Mouse (Mus musculus) layer of hippocampus, adult 8-10 months (tissue): ENCODE measurements around the gene Asb15. TPM values are rescaled to one million over a fixed set of nuclear protein-coding genes. Genes with fewer than 3 reads are reported as not detected.

Experiments used
- DNase-seq, 2 experiments: peaks; one replicate each; pipeline ENCODE4 v3.0.0; 2022; ENCODE audit warnings: low spot score in 2 of 2
- total RNA-seq, 4 experiments: library from RNA; stranded (reverse); gene quantifications; 2 replicates each; pipeline ENCODE4 v1.2.4; 2022

The Asb15 gene
- total RNA-seq, 4 experiments from 2014 or later, result 0.14 TPM; not detected in 3

- DNase-seq, result no peak
Measured at GRCm38 (mm10) chr6:24607531-24607930, 79.6 kb downstream of the Asb15 start.

GRCm38 (mm10) chr6:24608129-24608528 is 80.2 kb downstream of the Asb15 start:
- DNase-seq, result no peak

GRCm38 (mm10) chr6:24608682-24609081 is 80.7 kb downstream of the Asb15 start:
- DNase-seq, result no peak

GRCm38 (mm10) chr6:24609531-24609930 is 81.6 kb downstream of the Asb15 start:
- DNase-seq, result no peak

- no peak for DNase-seq
Measured at GRCm38 (mm10) chr6:24610358-24610757, 82.4 kb downstream of the Asb15 start.

- DNase-seq, result no peak
Measured at GRCm38 (mm10) chr6:24612074-24612755, 84.3 kb downstream of the Asb15 start.

- no peak for DNase-seq
Measured at GRCm38 (mm10) chr6:24613346-24613745, 85.4 kb downstream of the Asb15 start.

GRCm38 (mm10) chr6:24613918-24614317 is 86.0 kb downstream of the Asb15 start:
- no peak for DNase-seq

- DNase-seq, result no peak
Measured at GRCm38 (mm10) chr6:24616746-24617145, 88.8 kb downstream of the Asb15 start.

GRCm38 (mm10) chr6:24619285-24620045 is 91.5 kb downstream of the Asb15 start:
- DNase-seq, result no peak

- no peak for DNase-seq
Measured at GRCm38 (mm10) chr6:24620936-24621335, 93.0 kb downstream of the Asb15 start.

- DNase-seq, result no peak
Measured at GRCm38 (mm10) chr6:24622098-24622497, 94.2 kb downstream of the Asb15 start.

Other genes starting within 250 kb of the Asb15 start
- gene Iqub, start 13.1 kb upstream of the Asb15 start, total RNA-seq, result 1 to 10 TPM; 1.9 to 3.1 (median 2.6) TPM
- 100 to 1,000 TPM; 238 to 295 (median 263) TPM for gene Ndufa5, start 131 bp upstream of the Asb15 start, total RNA-seq
- not detected for gene Lmod2, start 69.6 kb downstream of the Asb15 start, total RNA-seq
- gene Wasl, start 136.9 kb downstream of the Asb15 start, total RNA-seq, result 100 to 1,000 TPM; 112 to 126 (median 122) TPM
- not detected for gene Hyal6, start 205.1 kb downstream of the Asb15 start, total RNA-seq
- gene Hyal4, start 220.2 kb downstream of the Asb15 start, total RNA-seq, result not detected